Mouse (Mus musculus): ENCODE results near the gene Eif1ad. TPM values are rescaled to one million over a fixed set of nuclear protein-coding genes. Genes with fewer than 3 reads are reported as not detected.
A peak's percentile ranks its signal among the peaks of the same experiment; 100 is the strongest.
"Not testable (repeated sequence)": the region's sequence is repeated elsewhere in the genome, so short reads cannot be mapped to it uniquely, and the experiment has no call there.

Eif1ad gene
- total RNA-seq (2015) (19.7 and 25.8 TPM in 2 replicates), total RNA-seq (2017) (33.1 and 37.4 TPM in 2 replicates)

DNA sequence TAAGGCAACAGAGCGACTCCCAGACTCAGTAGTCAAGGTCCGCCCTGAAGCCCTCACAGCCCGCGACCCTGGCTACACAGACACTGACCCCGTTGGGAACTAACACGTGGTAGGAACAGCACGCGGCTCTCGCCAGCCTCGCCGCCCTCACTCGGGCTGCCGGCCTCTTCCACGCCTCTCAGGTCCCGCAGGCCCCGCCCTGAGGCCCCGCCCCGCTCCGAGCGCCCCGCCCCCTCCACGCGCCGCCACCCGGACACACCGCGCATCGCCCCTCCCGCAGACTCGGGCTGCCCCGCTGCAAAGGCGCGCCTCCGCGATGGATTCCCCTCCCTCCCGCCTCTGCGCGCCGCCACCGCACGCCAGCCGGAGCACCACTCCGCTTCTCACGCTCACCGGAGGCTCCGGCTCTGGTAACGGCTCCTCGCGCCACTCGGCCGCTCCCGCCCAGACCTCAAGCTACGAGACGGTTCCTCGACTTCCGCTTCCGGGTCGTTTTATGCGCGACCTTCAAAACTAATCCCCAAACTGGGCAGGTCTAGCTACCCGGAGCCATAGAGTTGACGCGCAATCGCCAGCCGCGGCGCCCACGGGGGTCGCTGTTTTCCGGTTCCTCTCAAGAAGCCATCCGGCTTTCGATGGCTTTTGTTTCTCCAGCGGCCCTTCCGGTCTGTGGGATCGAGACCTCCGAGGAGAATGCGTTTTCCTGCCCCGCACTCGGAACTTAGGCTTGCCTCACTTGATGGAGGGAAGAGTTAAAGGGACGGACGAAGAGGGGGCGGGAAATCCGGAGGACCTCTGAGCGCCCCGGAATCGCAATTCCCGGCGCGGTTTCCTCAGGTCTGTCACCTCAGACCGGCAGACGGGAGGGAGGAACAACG is at the start of gene Eif1ad:
TSS of gene Eif1ad (plus strand) at position 567 of the 878 bp plus-strand sequence.
- ATAC-seq (ENCODE audit: poor library complexity, severe bottlenecking): peak; percentile 88

DNA sequence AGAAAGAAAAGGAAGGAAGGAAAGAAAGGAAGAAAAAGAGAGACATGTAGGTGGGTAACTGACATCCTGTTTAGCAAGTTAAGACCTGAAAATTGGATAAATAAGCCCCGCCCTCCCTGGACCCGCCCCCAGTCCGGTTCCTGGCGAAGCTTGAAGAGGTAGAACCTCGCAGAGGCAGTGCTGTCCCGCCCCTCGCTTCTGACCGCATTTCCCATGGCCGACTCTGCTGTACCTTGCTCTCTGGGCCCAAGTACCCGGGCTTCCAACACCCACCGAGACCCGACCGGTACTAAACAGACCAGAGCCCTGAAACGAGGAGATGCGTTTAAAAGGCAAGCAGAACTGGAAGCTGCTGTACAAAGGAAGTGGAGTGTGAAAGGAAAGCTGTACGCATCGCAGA is 42.7 kb upstream of the Eif1ad start:
- no peak for ATAC-seq (ENCODE audit: poor library complexity, severe bottlenecking)

DNA sequence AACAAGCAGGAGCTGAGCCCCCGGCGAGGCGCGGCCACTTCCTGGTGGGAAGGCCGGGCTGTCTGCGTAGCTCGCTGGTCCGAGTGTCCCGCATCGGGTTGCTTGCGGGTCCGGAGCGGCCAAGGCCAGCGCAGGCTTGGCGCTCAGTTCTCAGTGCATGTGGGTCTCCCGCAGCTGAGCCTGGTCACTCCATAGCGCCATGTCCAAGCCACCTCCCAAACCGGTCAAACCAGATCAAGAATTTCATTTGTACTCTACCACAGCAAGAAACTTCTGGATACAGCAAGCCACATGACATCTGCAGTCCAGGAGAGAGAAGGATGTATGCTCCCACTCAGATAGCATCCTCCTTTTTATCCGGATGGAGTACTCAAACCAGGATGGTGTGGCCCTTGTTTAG is 38.6 kb upstream of the Eif1ad start:
- ATAC-seq (ENCODE audit: poor library complexity, severe bottlenecking): no peak

DNA sequence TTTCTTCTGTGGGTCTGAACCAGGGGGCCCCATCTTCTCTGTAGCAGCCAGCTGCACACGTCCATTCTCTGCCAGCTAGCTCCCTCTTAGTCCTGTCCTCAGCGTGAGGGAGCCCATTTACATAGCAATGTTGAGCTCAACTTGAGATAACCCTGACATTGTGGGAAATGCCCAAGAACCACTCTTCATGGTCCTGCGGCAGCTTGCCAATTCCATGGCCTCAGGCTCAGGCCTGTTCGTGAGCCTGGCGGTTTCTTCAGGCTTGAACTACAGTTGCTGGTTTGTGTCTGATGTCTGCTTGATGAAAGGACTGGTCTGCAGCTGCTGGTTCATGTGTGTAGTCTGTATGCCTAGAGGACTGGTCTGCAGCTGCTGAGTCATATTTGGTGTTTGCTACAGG is 31.8 kb upstream of the Eif1ad start:
- no peak for ATAC-seq (ENCODE audit: poor library complexity, severe bottlenecking)

DNA sequence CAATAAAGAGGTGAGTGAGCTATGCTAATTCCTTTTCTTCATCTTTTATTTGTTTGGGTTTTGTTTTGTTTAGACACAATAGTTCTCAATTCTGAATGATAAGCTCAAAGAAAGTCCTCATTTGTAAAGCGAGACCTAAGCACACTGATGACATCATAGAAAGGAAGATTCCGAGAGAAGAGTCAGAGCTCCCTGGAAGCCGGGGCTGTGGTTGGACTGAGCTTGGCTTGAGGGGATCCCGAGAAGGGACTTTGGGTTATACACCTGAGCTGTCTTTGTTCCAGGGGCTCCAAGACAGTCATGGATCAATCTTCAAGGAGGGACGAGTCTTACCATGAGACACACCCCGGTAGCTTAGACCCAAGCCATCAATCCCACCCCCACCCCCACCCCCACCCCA is 31.1 kb upstream of the Eif1ad start, which contains the start of gene Catsper1:
TSS of gene Catsper1 (plus strand) at position 301 of the 400 bp plus-strand sequence.
- ATAC-seq (ENCODE audit: poor library complexity, severe bottlenecking): no peak

DNA sequence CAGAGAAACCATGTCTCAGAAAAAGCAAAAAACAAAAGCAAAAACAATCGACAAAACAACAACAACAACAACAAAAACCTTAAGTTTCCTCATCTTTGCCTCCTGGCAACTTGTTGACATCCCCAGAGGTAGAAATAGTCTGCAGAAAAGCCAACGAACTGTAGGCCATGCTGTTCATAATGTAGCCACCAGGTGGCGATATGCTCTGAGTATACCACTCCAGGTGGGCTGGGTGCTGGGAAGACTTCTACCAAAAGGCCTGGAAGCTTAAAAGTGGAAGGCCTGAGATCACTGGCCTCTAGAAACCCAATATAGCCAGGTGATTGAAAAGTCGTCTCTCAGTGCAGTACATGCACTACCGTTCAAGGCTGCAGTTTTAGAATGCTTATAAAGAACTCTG is 28.6 kb upstream of the Eif1ad start:
- peak; percentile 67 for ATAC-seq (ENCODE audit: poor library complexity, severe bottlenecking)

DNA sequence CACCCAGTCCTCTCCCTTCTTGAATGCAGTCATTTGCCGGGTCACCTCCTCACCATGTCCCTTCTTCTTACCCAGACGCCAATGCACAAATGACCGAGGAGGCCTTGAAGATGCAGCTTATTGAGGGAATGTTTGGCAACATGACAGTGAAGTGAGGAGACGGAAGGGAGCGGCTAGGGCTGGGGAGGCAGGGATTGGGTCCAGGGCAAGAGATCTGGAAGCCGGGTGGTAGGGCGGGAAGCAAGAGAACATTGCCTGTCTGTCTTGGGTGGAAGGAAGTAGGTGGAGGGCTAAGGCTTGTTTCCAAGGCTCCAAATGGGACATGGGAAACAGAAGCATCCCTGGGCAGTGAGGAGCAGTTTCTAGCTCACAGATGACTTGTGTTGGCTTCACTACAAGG is 25.2 kb upstream of the Eif1ad start:
- no peak for ATAC-seq (ENCODE audit: poor library complexity, severe bottlenecking)

DNA sequence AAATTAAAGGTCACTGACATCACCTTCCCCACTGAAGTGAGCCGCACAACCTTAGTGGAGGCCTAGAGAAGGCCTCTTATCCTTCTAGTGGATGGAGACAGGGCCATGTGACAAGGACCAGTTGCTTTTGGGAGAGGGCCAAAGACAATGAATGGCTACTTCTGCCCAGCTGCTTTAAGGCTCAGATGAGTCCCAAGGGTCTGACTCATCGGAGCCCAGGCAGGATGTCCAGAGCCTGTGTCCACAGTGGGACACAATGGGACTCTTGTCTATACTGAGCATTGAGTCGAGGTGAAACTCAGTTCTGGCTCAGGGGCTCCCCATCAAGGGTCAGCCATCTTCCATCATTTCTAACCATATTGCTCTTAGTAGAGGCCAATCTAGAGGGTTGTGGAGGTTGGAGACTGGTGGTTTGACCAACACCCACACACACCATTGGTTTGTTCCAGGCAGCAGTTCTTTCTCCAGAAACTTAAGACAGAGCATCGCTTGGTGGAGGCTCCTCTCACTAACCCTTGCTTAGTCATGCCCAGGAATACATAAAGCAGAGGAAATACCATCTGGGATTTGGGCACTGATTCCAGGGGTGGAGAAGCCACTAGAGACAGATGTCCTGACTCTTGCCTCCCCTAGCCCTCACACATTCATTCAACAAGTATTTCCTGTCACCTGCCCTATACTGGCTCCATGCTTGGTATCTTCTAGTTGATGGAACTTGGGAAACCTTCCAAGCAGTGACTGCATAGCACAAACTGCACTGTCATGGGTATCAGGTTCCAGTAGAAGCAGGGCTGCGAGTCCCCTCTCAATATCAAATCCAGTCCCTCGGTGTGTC is 21.0 kb upstream of the Eif1ad start:
- ATAC-seq (ENCODE audit: poor library complexity, severe bottlenecking): no peak

DNA sequence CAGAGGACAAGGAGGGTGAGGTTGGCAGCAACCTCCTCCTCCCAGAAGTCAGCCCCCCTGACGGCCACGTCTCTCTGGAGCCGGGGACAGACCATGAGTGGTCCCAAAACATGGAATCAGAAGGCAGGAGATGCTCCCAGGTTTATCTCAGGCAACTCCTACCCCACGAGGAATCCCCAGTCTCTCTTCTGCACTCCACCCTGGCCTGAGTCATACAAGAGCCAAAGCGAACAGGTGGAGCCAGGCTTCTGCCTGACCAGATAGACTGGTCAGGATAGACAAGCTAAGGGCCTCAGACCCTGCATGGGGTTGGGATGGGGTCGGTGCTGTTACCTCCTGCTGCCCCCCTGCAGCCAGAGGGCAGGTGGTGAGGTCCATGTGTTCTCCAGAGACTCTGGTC is 18.5 kb upstream of the Eif1ad start:
- no peak for ATAC-seq (ENCODE audit: poor library complexity, severe bottlenecking)

DNA sequence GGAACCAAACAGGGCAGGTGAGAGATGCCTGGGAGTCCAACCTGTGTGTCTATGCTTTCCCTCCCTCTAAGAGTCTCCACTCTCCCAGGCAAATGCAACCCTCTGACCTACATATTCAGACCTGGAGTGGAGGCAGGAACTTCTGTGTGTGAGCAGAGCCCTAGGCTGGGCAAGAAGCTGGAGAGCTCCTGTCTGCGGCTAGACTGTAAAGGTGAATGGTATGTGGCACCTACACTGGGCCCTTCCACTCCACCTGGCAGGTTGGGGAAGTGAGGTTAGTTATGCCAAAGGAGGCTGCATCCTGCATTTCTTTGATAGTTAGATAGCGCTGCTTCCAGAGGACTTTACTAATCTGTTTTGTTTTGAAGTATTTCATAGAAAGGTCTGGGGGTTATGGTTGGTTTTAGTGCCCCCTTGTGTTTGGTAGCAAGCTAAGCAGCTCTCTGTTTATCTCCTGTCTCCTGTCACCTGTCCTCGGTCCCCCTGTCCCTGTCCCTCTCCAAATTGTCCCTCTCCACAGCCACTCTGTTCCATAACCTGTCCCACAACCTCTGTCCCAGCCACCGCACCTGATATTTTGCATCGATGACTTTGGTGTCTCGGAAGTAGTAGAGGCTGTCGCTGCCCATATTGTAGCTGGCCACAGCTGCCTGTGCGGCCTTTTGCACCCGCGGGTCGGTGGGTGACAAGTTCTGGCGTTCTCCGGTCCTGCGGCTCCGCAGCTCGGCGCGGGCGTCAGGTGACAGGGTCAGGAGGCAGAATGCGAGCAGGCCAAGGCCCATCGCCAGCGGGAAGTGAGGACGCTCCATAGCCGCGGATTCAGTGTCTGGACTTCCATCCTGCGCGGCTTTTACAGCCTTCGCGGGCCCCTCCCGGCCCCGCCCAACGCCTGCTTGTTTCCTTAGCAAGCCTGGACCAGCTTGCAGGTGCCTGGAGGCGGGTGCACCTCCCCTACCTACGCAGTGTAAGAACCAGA is 17.7 kb upstream of the Eif1ad start:
- ATAC-seq (ENCODE audit: poor library complexity, severe bottlenecking): peak; percentile 30; the same call in 1 of the 2 replicates

DNA sequence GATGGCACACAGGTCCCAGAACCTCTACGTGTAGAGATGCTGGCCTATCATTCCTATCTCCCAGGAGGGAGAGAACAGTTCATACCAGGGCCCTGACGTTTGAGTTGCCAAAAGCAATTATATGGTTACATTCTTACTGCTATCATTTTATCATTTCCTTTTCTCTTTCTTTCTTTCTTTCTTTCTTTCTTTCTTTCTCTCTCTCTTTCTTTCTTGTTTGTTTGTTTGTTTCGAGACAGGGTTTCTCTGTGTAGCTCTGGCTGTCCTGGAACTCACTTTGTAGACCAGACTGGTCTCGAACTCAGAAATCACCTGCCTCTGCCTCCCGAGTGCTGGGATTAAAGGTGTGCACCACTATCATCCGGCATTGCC is 17.1 kb upstream of the Eif1ad start, which contains the start of gene Cst6:
TSS of gene Cst6 (minus strand) at position 73 of the 372 bp plus-strand sequence.
- not testable (repeated sequence) for ATAC-seq (ENCODE audit: poor library complexity, severe bottlenecking)

DNA sequence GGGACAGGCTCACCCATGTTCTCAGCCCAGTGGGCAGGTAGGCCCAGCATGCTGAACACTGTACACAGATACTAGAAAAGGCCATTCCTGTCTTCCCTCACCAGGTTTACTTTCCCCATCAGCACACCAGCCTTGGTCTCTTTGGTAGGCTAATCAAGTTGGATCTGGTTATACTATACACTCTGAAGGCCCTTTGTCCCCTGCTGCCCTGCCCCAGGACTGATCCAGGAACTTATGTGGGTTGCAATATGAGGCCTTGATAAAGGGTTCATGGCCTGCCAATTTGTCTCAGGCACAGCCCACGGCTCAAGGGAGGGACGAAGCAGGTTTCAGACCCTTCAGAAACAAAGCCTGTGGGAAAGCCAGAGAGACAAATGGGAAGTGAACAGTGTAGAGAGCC is 12.9 kb upstream of the Eif1ad start:
- ATAC-seq (ENCODE audit: poor library complexity, severe bottlenecking): no peak

DNA sequence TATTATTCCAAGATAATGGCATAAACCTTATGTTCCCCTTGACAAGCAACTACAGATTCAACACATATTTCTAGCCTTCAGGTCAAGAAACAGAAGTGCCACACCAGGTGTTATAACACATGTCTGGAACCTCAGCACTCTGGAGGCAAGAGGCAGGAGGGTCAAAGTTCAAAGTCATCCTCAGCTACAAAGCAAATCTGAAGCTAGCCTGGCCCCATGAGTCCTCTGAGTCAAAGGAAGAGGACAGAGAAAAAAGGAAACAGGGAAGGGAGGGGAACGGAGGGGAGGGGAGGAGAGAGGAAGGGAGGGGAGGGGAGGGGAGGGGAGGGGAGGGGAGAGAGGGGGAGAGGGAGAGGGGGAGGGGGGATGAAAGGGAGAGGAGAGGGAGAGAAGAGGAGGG is 10.5 kb upstream of the Eif1ad start:
- no peak for ATAC-seq (ENCODE audit: poor library complexity, severe bottlenecking)

DNA sequence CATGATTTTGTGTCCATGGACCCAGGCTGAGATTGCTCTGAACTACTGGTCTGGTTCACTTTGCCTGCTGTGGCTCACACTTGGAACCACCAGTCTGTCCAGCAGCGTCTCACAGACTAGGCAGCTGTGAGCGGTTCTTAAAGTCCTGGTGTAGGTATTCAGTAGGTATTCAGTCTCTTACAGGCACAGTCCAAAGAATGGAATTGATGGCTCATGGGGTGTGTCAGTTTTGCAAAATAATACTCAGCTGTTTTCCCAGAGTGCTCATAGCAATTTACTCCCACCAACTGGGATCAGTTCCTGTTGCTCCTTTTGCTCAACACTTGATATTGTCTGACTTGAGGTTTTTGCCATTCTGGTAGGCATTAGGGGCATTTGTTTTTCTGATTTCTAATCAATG is 4.4 kb upstream of the Eif1ad start:
- no peak for ATAC-seq (ENCODE audit: poor library complexity, severe bottlenecking)

DNA sequence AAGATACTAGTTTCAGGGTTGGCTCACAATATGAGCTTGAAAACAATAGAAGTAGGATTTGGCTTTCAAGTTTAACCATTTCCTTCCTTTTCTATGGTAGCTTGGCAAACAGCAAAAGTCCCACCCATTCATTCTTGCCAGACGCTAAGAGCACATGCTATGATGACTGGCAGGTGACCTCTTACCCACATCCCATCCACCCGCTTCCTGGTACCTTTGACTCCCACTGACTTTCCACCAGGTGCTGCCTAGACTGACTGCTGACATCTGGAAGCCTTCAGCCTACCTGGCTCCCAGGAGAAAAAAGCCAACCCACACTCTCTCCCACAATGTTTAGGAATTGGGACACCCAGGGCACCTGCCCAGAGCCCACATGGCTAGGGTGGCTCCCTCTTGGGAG is 2.4 kb upstream of the Eif1ad start:
- ATAC-seq (ENCODE audit: poor library complexity, severe bottlenecking): no peak

DNA sequence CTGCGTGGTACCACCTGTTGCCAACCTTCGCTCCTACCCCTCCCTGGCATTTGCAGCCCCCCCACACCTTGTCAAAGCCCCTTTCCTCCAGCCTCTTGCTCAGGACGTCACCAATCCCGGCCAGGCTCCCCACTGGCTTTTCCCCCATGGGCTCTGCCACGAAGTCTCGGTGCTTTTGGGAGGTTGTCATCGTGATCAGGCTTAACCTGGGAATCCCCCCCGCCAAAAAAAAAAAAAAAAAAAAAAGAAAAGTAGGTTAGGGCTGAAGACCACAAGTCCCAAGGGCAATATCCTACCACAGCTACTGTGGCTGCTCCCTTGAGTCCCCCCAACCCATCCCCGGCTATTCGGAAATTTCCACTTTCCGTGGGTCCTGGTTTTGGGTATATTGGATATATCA is 790 bp upstream of the Eif1ad start:
- no peak for ATAC-seq (ENCODE audit: poor library complexity, severe bottlenecking)

DNA sequence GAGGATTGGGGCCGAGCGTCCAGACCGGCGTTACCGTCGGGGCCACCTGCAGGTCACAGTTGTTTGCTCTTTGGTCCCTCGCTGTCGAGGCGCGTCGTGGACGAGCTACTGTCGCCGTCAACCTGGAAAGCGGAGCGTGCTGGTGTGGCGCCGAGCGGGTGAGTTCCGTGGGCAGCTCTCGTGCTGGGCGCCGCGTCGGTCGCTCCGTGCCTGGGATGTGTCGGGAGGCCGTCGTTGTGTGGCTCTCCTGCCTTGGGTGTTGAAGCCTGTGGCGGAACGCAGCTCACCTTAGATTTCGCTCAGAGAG is 465 bp downstream of the Eif1ad start, which contains the start of gene Banf1:
TSS of gene Banf1 (minus strand) at position 116 of the 307 bp plus-strand sequence.
- no peak for ATAC-seq (ENCODE audit: poor library complexity, severe bottlenecking)

DNA sequence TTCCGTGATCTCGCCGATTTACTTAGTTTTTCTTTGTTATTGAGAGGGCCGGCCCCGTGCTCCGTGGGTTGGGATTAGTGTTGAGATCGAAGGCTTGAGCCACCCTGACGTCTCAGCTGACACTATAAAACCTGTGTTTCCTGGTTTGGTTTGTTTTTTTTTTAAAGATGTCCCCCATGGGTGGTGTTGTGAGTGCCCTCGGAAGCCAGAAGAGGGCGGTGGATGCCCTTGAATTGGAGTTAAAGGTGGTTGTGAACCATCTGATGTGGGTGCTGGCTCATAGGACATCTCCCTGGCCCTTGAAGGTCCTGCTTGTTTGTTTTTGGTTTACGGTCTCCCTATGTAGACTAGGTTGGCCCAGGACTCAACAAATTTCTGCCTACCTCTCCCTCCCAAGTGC is 914 bp downstream of the Eif1ad start:
- no peak for ATAC-seq (ENCODE audit: poor library complexity, severe bottlenecking)

DNA sequence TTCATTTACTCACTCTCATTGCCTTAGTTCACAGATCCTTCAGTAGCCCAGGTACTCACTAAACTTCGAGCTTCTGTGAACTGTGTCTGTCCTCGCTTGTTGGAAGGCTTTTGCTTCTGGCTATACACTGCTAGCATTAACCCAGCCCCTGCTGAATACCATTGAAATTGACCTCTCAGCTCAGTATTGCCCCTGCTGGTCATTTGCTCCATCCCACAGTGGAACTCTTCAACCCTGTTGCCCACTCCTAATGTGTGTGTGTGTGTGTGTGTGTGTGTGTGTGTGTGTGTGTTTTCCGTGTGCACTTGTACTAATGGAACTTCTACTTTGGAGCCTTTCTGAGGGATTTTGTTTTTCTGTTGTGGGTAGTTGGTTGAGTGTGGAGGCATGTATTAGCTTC is 4.4 kb downstream of the Eif1ad start:
- no peak for ATAC-seq (ENCODE audit: poor library complexity, severe bottlenecking)

DNA sequence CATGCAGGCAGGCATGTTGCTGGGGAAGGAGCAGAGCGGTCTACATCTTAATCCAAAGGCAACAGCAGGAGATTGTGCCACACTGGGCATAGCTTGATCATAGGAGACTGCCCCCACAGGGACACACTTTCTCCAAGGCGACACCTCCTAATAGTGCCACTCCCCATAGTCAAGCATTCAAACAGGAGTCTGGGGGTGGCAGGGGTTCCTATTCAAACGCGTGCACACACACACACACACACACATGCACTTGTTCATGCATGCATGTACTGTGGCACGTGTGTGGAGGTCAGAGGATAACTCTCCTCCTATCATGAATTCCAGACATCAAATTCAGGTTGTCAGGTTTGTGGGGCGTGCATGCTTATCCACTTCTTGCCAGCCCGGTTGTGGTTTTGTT is 6.2 kb downstream of the Eif1ad start:
- ATAC-seq (ENCODE audit: poor library complexity, severe bottlenecking): no peak

DNA sequence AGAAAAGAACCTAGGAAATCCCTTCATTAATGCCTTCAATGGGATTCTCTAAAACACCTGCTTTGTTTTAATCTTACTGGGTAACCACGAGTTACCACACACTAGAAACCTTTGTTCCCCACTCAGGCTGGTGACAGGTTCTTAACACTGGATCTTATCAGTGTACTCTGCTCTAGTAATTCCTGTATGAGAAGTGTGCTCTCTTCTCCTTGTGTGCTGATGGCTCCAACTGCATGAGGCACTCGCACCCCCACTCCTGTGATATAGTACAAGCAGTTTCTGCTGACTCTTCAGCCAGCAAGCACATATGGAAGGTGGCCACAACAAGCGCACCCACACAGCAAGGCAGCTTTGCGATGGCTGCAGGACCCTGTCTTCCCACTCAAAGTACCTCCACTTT is 7.6 kb downstream of the Eif1ad start:
- no peak for ATAC-seq (ENCODE audit: poor library complexity, severe bottlenecking)

All from megakaryocyte, adult 5-6 weeks (primary cell).